Mouse (Mus musculus) cortical plate, adult 2 months (tissue): Measurements from ENCODE around the gene Txnrd2.

Experiments
- CTCF ChIP-seq: fragments of 200-500 bp; IDR thresholded peaks from 2 replicates; pipeline ENCODE4 v1.5.1; 2011; ENCODE audit warnings: mild to moderate bottlenecking, control low read depth, low read length; ENCODE audit not compliant: insufficient read depth; ENCODE audit errors: extremely low read depth
- POLR2A ChIP-seq: fragments of 200-500 bp; IDR thresholded peaks from 2 replicates; pipeline ENCODE4 v1.6.1; 2011; ENCODE audit warnings: mild to moderate bottlenecking, low read length, control low read depth; ENCODE audit not compliant: insufficient read depth; ENCODE audit errors: extremely low read depth

GRCm38 (mm10) chr16:18443385-18443841 lies 17.2 kb downstream of the Txnrd2 start:
- TF ChIP-seq CTCF (peak; percentile 99), POLR2A (no peak)
